Mouse (Mus musculus) testis, adult 2 months (tissue): ENCODE results near the gene Hps4. TPM values are rescaled to one million over a fixed set of nuclear protein-coding genes. Genes with fewer than 3 reads are reported as not detected.

Experiments
- H3K27ac ChIP-seq: fragments of 200-500 bp; 2 replicates; pipeline ENCODE4 v1.5.1; 2012; ENCODE audit warnings: low read depth, low read length; ENCODE audit not compliant: control insufficient read depth, insufficient read depth
- H3K27me3 ChIP-seq: fragments of 200-500 bp; 2 replicates; pipeline ENCODE4 v1.6.1; 2012; ENCODE audit warnings: mild to moderate bottlenecking, low read length, moderate library complexity; ENCODE audit not compliant: control insufficient read depth, insufficient read depth
- H3K36me3 ChIP-seq: fragments of 200-500 bp; 2 replicates; pipeline ENCODE4 v1.6.1; 2012; ENCODE audit warnings: mild to moderate bottlenecking, low read length; ENCODE audit not compliant: control insufficient read depth, insufficient read depth
- H3K4me1 ChIP-seq: fragments of 200-500 bp; 2 replicates; pipeline ENCODE4 v1.6.1; 2012; ENCODE audit warnings: low read length; ENCODE audit not compliant: control insufficient read depth, insufficient read depth
- H3K4me3 ChIP-seq: fragments of 200-500 bp; 2 replicates; pipeline ENCODE4 v1.5.1; 2012; ENCODE audit warnings: low read depth, mild to moderate bottlenecking, low read length, moderate library complexity, mixed read lengths; ENCODE audit not compliant: control insufficient read depth
- CTCF ChIP-seq: fragments of 200-500 bp; IDR thresholded peaks from 2 replicates; pipeline ENCODE4 v1.5.1; 2012; ENCODE audit warnings: low read depth, mild to moderate bottlenecking, inconsistent platforms, low read length, moderate library complexity; ENCODE audit not compliant: control insufficient read depth, insufficient read depth, insufficient replicate concordance
- POLR2A ChIP-seq: fragments of 200-500 bp; IDR thresholded peaks from 2 replicates; pipeline ENCODE4 v1.6.1; 2012; ENCODE audit warnings: low read depth, mild to moderate bottlenecking, inconsistent platforms, low read length, moderate library complexity; ENCODE audit not compliant: control insufficient read depth
- polyA plus RNA-seq: library from polyadenylated mRNA; depleted of rRNA; stranded (reverse); fragments of >200 nt; gene quantifications from 2 replicates; pipeline ENCODE4 v1.2.3, GENCODE M21; 2012; rRNA removed

The Hps4 gene
- polyA plus RNA-seq: 64.6 and 73.8 TPM in 2 replicates

GRCm38 (mm10) chr5:112342463-112343204 lies at the start of gene Hps4, which contains the start of gene Srrd:
TSS of gene Hps4 (plus strand) at chr5:112343083.
TSS of gene Srrd (minus strand) at chr5:112343040.
- TF ChIP-seq CTCF (no peak), POLR2A (peak; percentile 50)

GRCm38 (mm10) chr5:112293800-112294199 lies 49.1 kb upstream of the Hps4 start:
- Histone ChIP-seq H3K4me1 (peaks cover 11% of the 10 kb centered on the region), H3K36me3 (no peaks in the 10 kb centered on the region), H3K27ac (no peak overlapping the region), H3K27me3 (no peaks in the 10 kb centered on the region), H3K4me3 (no peak overlapping the region)
- TF ChIP-seq CTCF (no peak), POLR2A (no peak)

More at GRCm38 (mm10) chr5:112342463-112343204, at the start of gene Hps4, which contains the start of gene Srrd:
- H3K27me3 ChIP-seq: no peaks in the 10 kb centered on the region
- peak within 1 kb of the TSS; percentile 97 for H3K4me3 ChIP-seq
- H3K27ac ChIP-seq: peak within 1 kb of the TSS; percentile 40; the same call in 1 of the 2 replicates
- H3K36me3 ChIP-seq: no peaks in the 10 kb centered on the region; the same call in 1 of the 2 replicates
- peaks cover 9% of the 10 kb centered on the region for H3K4me1 ChIP-seq

GRCm38 (mm10) chr5:112294696-112295095 lies 48.2 kb upstream of the Hps4 start:
- H3K4me3 ChIP-seq: no peak overlapping the region
- no peak overlapping the region for H3K27ac ChIP-seq
- TF ChIP-seq CTCF: no peak
- TF ChIP-seq POLR2A: no peak
- H3K4me1 ChIP-seq: peaks cover 11% of the 10 kb centered on the region
- H3K36me3 ChIP-seq: no peaks in the 10 kb centered on the region
- no peaks in the 10 kb centered on the region for H3K27me3 ChIP-seq

GRCm38 (mm10) chr5:112295162-112295561 lies 47.7 kb upstream of the Hps4 start:
- Histone ChIP-seq H3K27me3 (no peaks in the 10 kb centered on the region), H3K4me1 (peaks cover 7% of the 10 kb centered on the region)

GRCm38 (mm10) chr5:112295564-112295963 lies 47.3 kb upstream of the Hps4 start:
- TF ChIP-seq POLR2A (no peak), CTCF (no peak)
- Histone ChIP-seq H3K36me3 (no peaks in the 10 kb centered on the region), H3K4me1 (peaks cover 5% of the 10 kb centered on the region), H3K27me3 (no peaks in the 10 kb centered on the region), H3K4me3 (no peak overlapping the region), H3K27ac (no peak overlapping the region)

More at GRCm38 (mm10) chr5:112295162-112295561, 47.7 kb upstream of the Hps4 start:
- no peaks in the 10 kb centered on the region for H3K36me3 ChIP-seq
- TF ChIP-seq POLR2A: no peak
- TF ChIP-seq CTCF: no peak
- H3K4me3 ChIP-seq: no peak overlapping the region
- H3K27ac ChIP-seq: no peak overlapping the region

GRCm38 (mm10) chr5:112296404-112297181 lies 46.3 kb upstream of the Hps4 start:
- Histone ChIP-seq H3K27ac (no peak overlapping the region), H3K27me3 (no peaks in the 10 kb centered on the region), H3K4me3 (no peak overlapping the region), H3K36me3 (no peaks in the 10 kb centered on the region), H3K4me1 (peaks cover 4% of the 10 kb centered on the region; the same call in 1 of the 2 replicates)
- TF ChIP-seq CTCF: no peak
- TF ChIP-seq POLR2A: no peak

- H3K4me3 ChIP-seq: no peak overlapping the region
- H3K4me1 ChIP-seq: peaks cover 4% of the 10 kb centered on the region; the same call in 1 of the 2 replicates
- H3K36me3 ChIP-seq: no peaks in the 10 kb centered on the region
- no peak for TF ChIP-seq POLR2A
- TF ChIP-seq CTCF: no peak
- H3K27ac ChIP-seq: no peak overlapping the region
- H3K27me3 ChIP-seq: no peaks in the 10 kb centered on the region
These were observed 45.6 kb upstream of the Hps4 start for GRCm38 (mm10) chr5:112297257-112297656.
